Mouse (Mus musculus): Measurements from ENCODE around the gene Slc41a2. TPM values are rescaled to one million over a fixed set of nuclear protein-coding genes. Genes with fewer than 3 reads are reported as not detected.
A peak's percentile ranks its signal among the peaks of the same experiment; 100 is the strongest.
"Not testable (repeated sequence)": the region's sequence is repeated elsewhere in the genome, so short reads cannot be mapped to it uniquely, and the experiment has no call there.

The Slc41a2 gene
- polyA plus RNA-seq, 1 experiment from 2014 or later, result 14.6 TPM

DNA sequence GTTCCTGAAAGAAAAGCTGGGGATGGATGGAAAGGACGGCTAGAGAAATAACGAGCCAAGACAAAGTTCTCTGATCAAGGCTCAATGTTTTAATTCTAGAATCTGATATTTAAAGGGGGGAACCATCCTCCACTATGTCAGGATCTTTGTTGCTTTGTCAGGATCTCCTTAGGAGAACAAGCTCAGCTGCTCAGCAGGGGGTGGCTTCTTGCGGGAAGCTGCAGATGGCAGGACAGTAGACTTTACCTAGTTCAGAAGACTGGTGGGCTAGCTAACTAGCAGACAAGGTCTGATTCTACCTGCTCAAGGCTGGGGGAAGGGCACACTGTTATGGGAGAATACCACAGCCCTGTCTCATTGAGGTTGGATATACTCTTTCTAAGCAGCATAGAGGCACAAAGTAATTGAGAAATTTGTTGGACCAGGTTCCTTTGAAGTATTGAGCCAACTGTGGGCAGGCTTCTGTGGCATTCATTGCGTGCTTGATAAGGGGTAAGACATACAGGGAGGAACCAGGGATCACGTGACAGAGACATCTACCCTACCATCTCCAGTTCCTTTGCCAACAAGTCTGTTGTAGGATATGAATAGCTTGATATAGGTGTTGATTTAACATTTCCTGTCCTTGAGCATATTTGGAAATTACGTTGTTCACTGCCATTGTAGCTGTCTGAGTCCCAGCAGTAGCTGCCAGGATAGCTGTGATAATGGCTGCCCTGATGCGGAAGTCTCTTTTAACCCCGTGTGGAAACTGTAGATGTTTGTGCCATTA is 39.4 kb upstream of the Slc41a2 start:
- H3K4me3 ChIP-seq (replicated peaks; ENCODE audit: low read length), result no peak overlapping the region
- no peaks in the 10 kb centered on the region for H3K27me3 ChIP-seq (ENCODE audit: control insufficient read depth, insufficient read depth, low read length)
- ATAC-seq (ENCODE audit: low FRiP score) (no peak), DNase-seq (ENCODE audit: low spot score) (no peak)
- H3K9ac ChIP-seq, result no peak overlapping the region
- 93% methylated on average over 8 of the region's 8 CpGs for WGBS
- H3K36me3 ChIP-seq (replicated peaks; ENCODE audit: control insufficient read depth, insufficient read depth), result peaks cover 22% of the 10 kb centered on the region
- H3K9me3 ChIP-seq (ENCODE audit: control insufficient read depth, low read length), result 0 out of 2 replicates have a peak, but pooled peaks cover 7% of the 10 kb centered on the region
- no peak overlapping the region for H3K4me2 ChIP-seq (replicated peaks)
- no peaks in the 10 kb centered on the region for H3K4me1 ChIP-seq (replicated peaks; ENCODE audit: control insufficient read depth, insufficient read depth, low read length)
- no peak overlapping the region for H3K27ac ChIP-seq

DNA sequence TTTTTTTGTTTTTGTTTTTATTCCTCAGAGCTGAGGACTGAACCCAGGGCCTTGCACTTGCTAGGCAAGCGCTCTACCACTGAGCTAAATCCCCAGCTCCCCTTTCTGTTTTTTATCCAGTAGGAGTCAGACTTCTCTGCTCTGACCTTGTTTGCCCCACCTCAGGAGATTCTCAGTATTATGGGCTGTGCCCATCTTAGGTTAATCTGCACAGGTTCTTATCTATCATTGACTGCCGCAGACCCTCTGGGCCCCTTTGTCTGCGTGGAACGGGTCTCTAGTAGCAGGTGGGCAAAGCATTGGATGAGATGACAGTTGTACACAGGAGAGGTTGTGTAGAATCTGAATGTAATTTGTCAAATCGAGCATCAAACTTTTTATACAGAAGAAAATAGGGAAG is 37.8 kb upstream of the Slc41a2 start:
- WGBS, result 97% methylated on average over 5 of the region's 5 CpGs
- not testable (repeated sequence) for H3K27ac ChIP-seq; H3K4me2 ChIP-seq (replicated peaks); H3K9ac ChIP-seq; H3K9me3 ChIP-seq (ENCODE audit: control insufficient read depth, low read length); DNase-seq (ENCODE audit: low spot score); ATAC-seq (ENCODE audit: low FRiP score); H3K4me1 ChIP-seq (replicated peaks; ENCODE audit: control insufficient read depth, insufficient read depth, low read length); H3K4me3 ChIP-seq (replicated peaks; ENCODE audit: low read length); H3K27me3 ChIP-seq (ENCODE audit: control insufficient read depth, insufficient read depth, low read length)
- peaks cover 32% of the 10 kb centered on the region for H3K36me3 ChIP-seq (replicated peaks; ENCODE audit: control insufficient read depth, insufficient read depth)

DNA sequence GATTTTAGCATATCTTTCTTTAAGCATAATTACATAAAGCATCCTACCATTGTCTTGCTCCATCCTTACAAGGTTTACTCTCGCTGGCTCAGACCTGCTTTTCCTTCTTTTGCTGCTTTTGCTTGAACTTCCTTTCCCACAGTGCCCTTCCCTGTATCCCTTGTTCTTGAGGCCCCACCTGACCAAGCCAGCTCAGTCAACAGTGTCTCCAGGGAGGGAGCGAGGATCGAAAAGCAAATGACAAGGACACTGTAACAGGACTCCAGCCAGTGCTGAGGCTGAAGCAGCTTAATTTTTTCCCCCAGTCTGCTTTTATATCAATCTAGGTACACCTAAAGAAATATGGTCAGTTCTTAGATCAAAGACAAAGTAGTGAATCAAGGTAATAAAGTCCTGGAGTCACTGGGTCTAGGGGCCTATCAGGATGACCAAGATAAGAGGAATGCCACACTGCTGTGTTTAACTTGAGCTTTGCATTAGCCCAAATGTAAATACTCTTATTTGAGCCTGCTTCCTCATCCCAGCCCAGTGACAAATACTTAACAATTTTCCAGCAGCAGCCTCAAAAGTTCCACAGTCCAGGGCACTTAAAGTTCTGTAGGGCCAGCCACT is 36.5 kb upstream of the Slc41a2 start:
- Histone ChIP-seq H3K9ac (no peak overlapping the region), H3K36me3 (replicated peaks; ENCODE audit: control insufficient read depth, insufficient read depth) (peaks cover 41% of the 10 kb centered on the region), H3K4me1 (replicated peaks; ENCODE audit: control insufficient read depth, insufficient read depth, low read length) (no peaks in the 10 kb centered on the region), H3K4me2 (replicated peaks) (no peak overlapping the region), H3K9me3 (ENCODE audit: control insufficient read depth, low read length) (no peaks in the 10 kb centered on the region), H3K27ac (no peak overlapping the region), H3K4me3 (replicated peaks; ENCODE audit: low read length) (no peak overlapping the region), H3K27me3 (ENCODE audit: control insufficient read depth, insufficient read depth, low read length) (no peaks in the 10 kb centered on the region)
- WGBS, result 97% methylated on average over 3 of the region's 3 CpGs
- ATAC-seq (ENCODE audit: low FRiP score), result no peak
- no peak for DNase-seq (ENCODE audit: low spot score)

DNA sequence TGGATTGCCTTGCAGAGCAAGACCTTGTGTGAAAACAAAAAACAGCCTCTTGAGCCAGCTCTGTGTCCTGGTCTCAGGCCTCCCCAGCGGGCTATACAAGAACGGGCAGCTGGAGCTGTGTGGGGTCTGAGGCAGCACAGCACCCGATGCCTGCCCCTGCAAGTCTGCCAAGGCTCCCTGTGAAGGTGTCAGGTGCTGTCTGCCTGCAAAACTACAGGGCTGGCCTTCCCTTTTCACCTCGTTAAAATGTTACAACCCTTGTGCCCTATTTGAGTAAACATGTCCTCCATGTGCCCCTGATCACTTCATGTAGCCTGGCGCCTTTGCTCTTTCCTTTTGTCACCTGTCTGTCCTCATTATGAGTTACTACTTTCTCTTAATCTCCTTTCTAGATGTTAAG is 31.2 kb upstream of the Slc41a2 start:
- no peak overlapping the region for H3K27ac ChIP-seq
- H3K4me1 ChIP-seq (replicated peaks; ENCODE audit: control insufficient read depth, insufficient read depth, low read length), result no peaks in the 10 kb centered on the region
- DNase-seq (ENCODE audit: low spot score) (no peak), ATAC-seq (ENCODE audit: low FRiP score) (no peak)
- 90% methylated on average over 5 of the region's 5 CpGs for WGBS
- no peak overlapping the region for H3K4me2 ChIP-seq (replicated peaks)
- no peaks in the 10 kb centered on the region for H3K27me3 ChIP-seq (ENCODE audit: control insufficient read depth, insufficient read depth, low read length)
- H3K9me3 ChIP-seq (ENCODE audit: control insufficient read depth, low read length), result no peaks in the 10 kb centered on the region
- no peak overlapping the region for H3K4me3 ChIP-seq (replicated peaks; ENCODE audit: low read length)
- no peak overlapping the region for H3K9ac ChIP-seq
- peaks cover 78% of the 10 kb centered on the region for H3K36me3 ChIP-seq (replicated peaks; ENCODE audit: control insufficient read depth, insufficient read depth)

DNA sequence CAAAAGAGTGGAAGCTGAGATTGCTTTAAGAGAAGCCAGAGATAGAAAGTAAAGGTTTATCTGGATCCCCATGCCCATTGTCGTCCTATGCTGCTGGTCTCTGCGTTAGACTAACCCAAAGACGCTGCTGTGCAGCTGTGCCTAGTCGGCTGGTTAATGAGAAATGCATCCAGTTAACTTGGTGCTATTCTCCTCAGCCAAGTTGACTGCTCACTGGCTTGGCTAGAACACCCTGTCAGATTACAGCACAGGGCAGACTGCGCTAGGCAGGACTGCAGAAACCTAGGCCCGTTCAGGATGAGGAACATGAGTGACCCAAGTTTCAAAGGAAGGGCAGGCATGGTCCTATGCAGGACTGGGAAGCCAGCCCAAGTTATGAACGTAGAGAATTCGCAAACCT is 25.8 kb upstream of the Slc41a2 start:
- Histone ChIP-seq H3K27me3 (ENCODE audit: control insufficient read depth, insufficient read depth, low read length) (no peaks in the 10 kb centered on the region), H3K4me3 (replicated peaks; ENCODE audit: low read length) (no peak overlapping the region), H3K9ac (no peak overlapping the region), H3K27ac (no peak overlapping the region), H3K4me1 (replicated peaks; ENCODE audit: control insufficient read depth, insufficient read depth, low read length) (peaks cover 9% of the 10 kb centered on the region), H3K4me2 (replicated peaks) (no peak overlapping the region), H3K36me3 (replicated peaks; ENCODE audit: control insufficient read depth, insufficient read depth) (peaks cover 58% of the 10 kb centered on the region), H3K9me3 (ENCODE audit: control insufficient read depth, low read length) (no peaks in the 10 kb centered on the region)
- no peak for ATAC-seq (ENCODE audit: low FRiP score)
- 94% methylated on average over 8 of the region's 8 CpGs for WGBS
- no peak for DNase-seq (ENCODE audit: low spot score)

DNA sequence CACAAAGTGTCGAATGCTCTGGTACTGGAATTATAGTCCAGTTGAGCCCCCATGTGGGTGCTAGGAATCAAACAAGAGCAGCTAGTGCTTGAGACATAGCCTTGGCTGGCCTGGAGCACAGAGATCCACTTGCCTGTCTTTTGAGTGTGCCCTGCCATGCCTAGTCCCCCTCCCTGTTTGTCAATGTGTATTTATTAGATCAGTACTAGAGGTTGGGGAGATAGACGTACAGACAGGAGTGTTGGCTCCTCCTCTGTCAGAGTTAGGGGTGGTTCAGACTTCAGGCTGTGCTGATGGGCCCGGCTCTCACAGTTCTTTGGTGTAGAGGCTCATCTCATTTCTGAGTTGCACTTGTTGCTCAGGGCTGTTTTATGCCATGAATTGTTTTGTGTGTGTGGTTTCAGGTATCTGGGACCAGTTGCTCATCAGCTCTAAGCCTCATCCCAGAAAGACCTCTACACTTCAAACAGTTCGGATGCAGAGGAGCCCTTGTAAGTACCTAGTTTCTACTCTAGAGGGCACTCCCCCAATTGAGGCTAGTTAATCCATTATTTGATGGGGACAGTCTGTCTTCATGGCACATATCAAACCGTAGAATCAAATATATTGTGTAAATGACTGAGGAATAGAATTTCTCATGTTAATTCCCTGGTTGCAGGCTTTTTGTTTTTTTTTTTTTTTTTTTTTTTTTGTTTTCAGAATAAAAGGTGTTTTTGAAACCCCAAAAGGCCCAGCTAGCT is 24.1 kb upstream of the Slc41a2 start:
- peak overlapping the region; percentile 82; the same call in 1 of the 2 replicates for H3K4me2 ChIP-seq (replicated peaks)
- no peaks in the 10 kb centered on the region for H3K27me3 ChIP-seq (ENCODE audit: control insufficient read depth, insufficient read depth, low read length)
- H3K4me1 ChIP-seq (replicated peaks; ENCODE audit: control insufficient read depth, insufficient read depth, low read length), result peaks cover 9% of the 10 kb centered on the region
- 50% methylated on average over 5 of the region's 5 CpGs for WGBS
- H3K9ac ChIP-seq, result no peak overlapping the region
- no peaks in the 10 kb centered on the region for H3K9me3 ChIP-seq (ENCODE audit: control insufficient read depth, low read length)
- DNase-seq (ENCODE audit: low spot score), result peak; percentile 62
- H3K36me3 ChIP-seq (replicated peaks; ENCODE audit: control insufficient read depth, insufficient read depth), result peaks cover 45% of the 10 kb centered on the region
- no peak for ATAC-seq (ENCODE audit: low FRiP score)
- H3K27ac ChIP-seq, result no peak overlapping the region
- peak overlapping the region; percentile 86; the same call in 1 of the 2 replicates for H3K4me3 ChIP-seq (replicated peaks; ENCODE audit: low read length)

DNA sequence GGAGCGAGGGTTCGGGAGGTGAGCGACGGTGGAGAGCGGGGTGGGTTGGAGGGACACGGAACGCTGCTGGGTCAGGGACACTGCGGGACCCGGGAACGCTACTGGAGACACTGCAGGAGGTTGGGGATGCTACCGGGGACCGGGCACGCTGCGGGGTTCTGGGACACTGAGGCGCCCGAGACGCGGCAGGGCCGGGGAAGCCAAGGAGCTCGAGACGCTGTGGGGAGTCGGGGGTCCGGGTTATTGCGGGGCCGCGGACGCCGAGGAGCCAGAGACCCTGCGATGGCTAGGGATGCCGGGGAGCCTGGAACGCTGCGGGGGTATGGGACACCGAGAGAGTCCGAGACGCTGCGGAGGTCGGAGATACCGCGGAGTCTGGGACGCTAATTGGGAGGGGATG is 22.7 kb upstream of the Slc41a2 start:
- Histone ChIP-seq H3K4me2 (replicated peaks) (peak overlapping the region; percentile 82), H3K9ac (peak overlapping the region; percentile 86), H3K36me3 (replicated peaks; ENCODE audit: control insufficient read depth, insufficient read depth) (peaks cover 31% of the 10 kb centered on the region), H3K9me3 (ENCODE audit: control insufficient read depth, low read length) (no peaks in the 10 kb centered on the region), H3K27me3 (ENCODE audit: control insufficient read depth, insufficient read depth, low read length) (no peaks in the 10 kb centered on the region), H3K4me3 (replicated peaks; ENCODE audit: low read length) (peak overlapping the region; percentile 86), H3K4me1 (replicated peaks; ENCODE audit: control insufficient read depth, insufficient read depth, low read length) (peaks cover 9% of the 10 kb centered on the region), H3K27ac (peak overlapping the region; percentile 47; the same call in 1 of the 2 replicates)
- DNase-seq (ENCODE audit: low spot score) (no peak), ATAC-seq (ENCODE audit: low FRiP score) (peak; percentile 75; the same call in 1 of the 2 replicates)
- under 1% methylated on average over 40 of the region's 40 CpGs for WGBS

DNA sequence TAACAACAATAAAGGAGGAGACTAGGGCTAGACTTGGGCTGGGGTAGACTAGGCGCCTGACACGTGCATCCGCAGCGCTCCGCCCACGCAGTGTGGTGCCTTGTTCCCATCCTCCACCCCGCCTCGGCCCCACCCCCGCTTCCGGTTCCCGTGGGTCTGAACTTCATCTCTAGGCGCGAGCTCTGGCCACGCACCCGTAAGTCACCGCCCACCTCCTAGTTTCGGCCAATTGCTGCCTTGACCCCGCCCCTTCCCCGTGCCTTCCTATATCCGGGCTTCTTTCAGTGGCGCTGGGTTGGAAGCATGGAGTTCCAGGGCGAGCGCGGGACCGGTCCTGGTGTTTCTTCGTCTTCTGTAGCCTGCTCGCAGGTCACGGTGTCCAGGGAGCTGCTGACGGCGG is 22.3 kb upstream of the Slc41a2 start, which contains the start of gene D10Wsu102e:
TSS of gene D10Wsu102e (plus strand) at position 266 of the 400 bp plus-strand sequence.
- peak; percentile 95 for DNase-seq (ENCODE audit: low spot score)
- peaks cover 27% of the 10 kb centered on the region for H3K36me3 ChIP-seq (replicated peaks; ENCODE audit: control insufficient read depth, insufficient read depth)
- ATAC-seq (ENCODE audit: low FRiP score), result peak; percentile 98
- peak within 1 kb of the TSS; percentile 86 for H3K9ac ChIP-seq
- H3K4me3 ChIP-seq (replicated peaks; ENCODE audit: low read length), result peak within 1 kb of the TSS; percentile 86
- under 1% methylated on average over 30 of the region's 30 CpGs for WGBS
- no peaks in the 10 kb centered on the region for H3K27me3 ChIP-seq (ENCODE audit: control insufficient read depth, insufficient read depth, low read length)
- H3K27ac ChIP-seq, result peak within 1 kb of the TSS; percentile 66
- H3K9me3 ChIP-seq (ENCODE audit: control insufficient read depth, low read length), result no peaks in the 10 kb centered on the region
- peak within 1 kb of the TSS; percentile 82 for H3K4me2 ChIP-seq (replicated peaks)
- peaks cover 9% of the 10 kb centered on the region for H3K4me1 ChIP-seq (replicated peaks; ENCODE audit: control insufficient read depth, insufficient read depth, low read length)

DNA sequence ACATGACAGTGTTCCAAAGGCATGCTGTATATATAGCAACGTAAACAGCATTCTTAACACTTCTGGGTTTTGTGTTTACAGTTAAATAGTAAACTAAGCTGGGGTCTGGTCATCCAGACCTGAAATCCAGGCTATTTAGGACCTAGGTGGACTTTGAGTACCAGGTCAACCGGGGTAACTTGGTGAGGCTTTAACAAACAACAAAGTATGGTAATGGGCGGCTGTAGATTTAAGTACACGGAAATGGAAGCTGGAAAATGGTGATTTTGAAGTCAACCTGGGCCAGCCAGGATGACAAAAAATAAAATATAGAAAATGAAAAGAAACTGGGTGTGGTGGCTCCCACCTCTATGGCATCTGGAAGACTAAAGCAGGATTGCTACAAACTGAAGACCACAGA is 21.8 kb upstream of the Slc41a2 start:
- H3K27ac ChIP-seq, result peak overlapping the region; percentile 66
- no peaks in the 10 kb centered on the region for H3K27me3 ChIP-seq (ENCODE audit: control insufficient read depth, insufficient read depth, low read length)
- peak overlapping the region; percentile 82 for H3K4me2 ChIP-seq (replicated peaks)
- peaks cover 22% of the 10 kb centered on the region for H3K36me3 ChIP-seq (replicated peaks; ENCODE audit: control insufficient read depth, insufficient read depth)
- no peaks in the 10 kb centered on the region for H3K9me3 ChIP-seq (ENCODE audit: control insufficient read depth, low read length)
- peaks cover 9% of the 10 kb centered on the region for H3K4me1 ChIP-seq (replicated peaks; ENCODE audit: control insufficient read depth, insufficient read depth, low read length)
- H3K4me3 ChIP-seq (replicated peaks; ENCODE audit: low read length), result peak overlapping the region; percentile 86
- DNase-seq (ENCODE audit: low spot score), result no peak
- 82% methylated on average over 4 of the region's 4 CpGs for WGBS
- H3K9ac ChIP-seq, result peak overlapping the region; percentile 41; the same call in 1 of the 2 replicates
- no peak for ATAC-seq (ENCODE audit: low FRiP score)

Measured in hindbrain, embryonic 14.5 days (tissue).